Mouse (Mus musculus) stomach, embryonic 15.5 days (tissue): Measurements from ENCODE around the gene Slc22a4. TPM values are rescaled to one million over a fixed set of nuclear protein-coding genes. Genes with fewer than 3 reads are reported as not detected.

Experiments used
- ATAC-seq: fragments of 200-750 bp; cut with Nextera tagmentation; 2 replicates; pipeline ENCODE4 v1.8.0; 2017; ENCODE audit warnings: low read depth, moderate number of reproducible peaks, moderate TSS enrichment; ENCODE audit not compliant: insufficient read depth, low FRiP score
- H3K27ac ChIP-seq: fragments of 300-500 bp; sonication (generic); 2 replicates; pipeline ENCODE4 v1.5.1; 2015; ENCODE audit warnings: mild to moderate bottlenecking, inconsistent platforms
- H3K27me3 ChIP-seq: fragments of 300-500 bp; sonication (generic); replicated peaks from 2 replicates; pipeline ENCODE4 v1.6.1; 2015; ENCODE audit warnings: inconsistent platforms
- H3K36me3 ChIP-seq: fragments of 300-500 bp; sonication (generic); 2 replicates; pipeline ENCODE4 v1.6.1; 2015; ENCODE audit warnings: inconsistent platforms
- H3K4me1 ChIP-seq: fragments of 300-500 bp; sonication (generic); 2 replicates; pipeline ENCODE4 v1.6.1; 2015; ENCODE audit warnings: inconsistent platforms
- H3K4me2 ChIP-seq: fragments of 300-500 bp; sonication (generic); 2 replicates; pipeline ENCODE4 v1.6.1; 2015; ENCODE audit warnings: mild to moderate bottlenecking, inconsistent platforms
- H3K4me3 ChIP-seq: fragments of 300-500 bp; sonication (generic); replicated peaks from 2 replicates; pipeline ENCODE4 v1.5.1; 2015; ENCODE audit warnings: inconsistent platforms
- H3K9ac ChIP-seq: fragments of 300-500 bp; sonication (generic); 2 replicates; pipeline ENCODE4 v1.6.1; 2015; ENCODE audit warnings: inconsistent platforms
- H3K9me3 ChIP-seq: fragments of 300-500 bp; sonication (generic); 2 replicates; pipeline ENCODE4 v1.6.1; 2016; ENCODE audit warnings: inconsistent platforms
- WGBS: fragments of 180-500 bp; shearing (Covaris S2); methylation state at CpG from one replicate; pipeline ENCODE4 v1.1.7; 2015; 5-methylcytosine and 5-hydroxymethylcytosine counted together
- polyA plus RNA-seq: library from polyadenylated mRNA; unstranded; fragments of >200 nt; fragmentation: Nextera tagmentation; extraction: Ambion mirVana; gene quantifications from 2 replicates; pipeline ENCODE4 v1.2.1, GENCODE M21; 2015

Slc22a4 gene
- polyA plus RNA-seq, 1 experiment from 2014 or later, result 3.0 TPM

- Histone ChIP-seq H3K36me3 (no peaks in the 10 kb centered on the region), H3K9me3 (no peaks in the 10 kb centered on the region), H3K4me2 (no peak overlapping the region), H3K27me3 (no peaks in the 10 kb centered on the region), H3K4me1 (peaks cover 57% of the 10 kb centered on the region), H3K4me3 (no peak overlapping the region), H3K27ac (no peak overlapping the region), H3K9ac (no peak overlapping the region)
- 71% methylated on average over 12 of the region's 12 CpGs for WGBS
- no peak for ATAC-seq
These were observed 37.4 kb upstream of the Slc22a4 start for GRCm38 (mm10) chr11:54065106-54065914.

- H3K4me3 ChIP-seq, result no peak overlapping the region
- 66% methylated on average over 3 of the region's 3 CpGs for WGBS
- H3K36me3 ChIP-seq, result no peaks in the 10 kb centered on the region
- no peak overlapping the region for H3K4me2 ChIP-seq
- H3K9me3 ChIP-seq, result no peaks in the 10 kb centered on the region
- H3K27me3 ChIP-seq, result no peaks in the 10 kb centered on the region
- no peak overlapping the region for H3K9ac ChIP-seq
- H3K27ac ChIP-seq, result no peak overlapping the region
- H3K4me1 ChIP-seq, result peaks cover 65% of the 10 kb centered on the region
- no peak for ATAC-seq
These were observed 36.6 kb upstream of the Slc22a4 start for GRCm38 (mm10) chr11:54064412-54064978.

- H3K9ac ChIP-seq, result no peak overlapping the region
- 72% methylated on average over 10 of the region's 10 CpGs for WGBS
- no peak overlapping the region for H3K4me2 ChIP-seq
- H3K27me3 ChIP-seq, result no peaks in the 10 kb centered on the region
- ATAC-seq, result no peak
- peaks cover 69% of the 10 kb centered on the region for H3K4me1 ChIP-seq
- H3K36me3 ChIP-seq, result no peaks in the 10 kb centered on the region
- no peaks in the 10 kb centered on the region for H3K9me3 ChIP-seq
- no peak overlapping the region for H3K4me3 ChIP-seq
- 0 out of 2 replicates have a peak overlapping the region, but pooled peaks have one; percentile 9 for H3K27ac ChIP-seq
These were observed 35.5 kb upstream of the Slc22a4 start for GRCm38 (mm10) chr11:54063472-54063775.

- 60% methylated on average over 9 of the region's 9 CpGs for WGBS
- Histone ChIP-seq H3K9ac (no peak overlapping the region), H3K36me3 (no peaks in the 10 kb centered on the region), H3K4me2 (no peak overlapping the region), H3K4me1 (peaks cover 64% of the 10 kb centered on the region), H3K27ac (peak overlapping the region; percentile 36; the same call in 1 of the 2 replicates), H3K9me3 (no peaks in the 10 kb centered on the region), H3K27me3 (no peaks in the 10 kb centered on the region), H3K4me3 (no peak overlapping the region)
- no peak for ATAC-seq
These were observed 35.0 kb upstream of the Slc22a4 start for GRCm38 (mm10) chr11:54062753-54063471.

GRCm38 (mm10) chr11:54062086-54062752 lies 34.3 kb upstream of the Slc22a4 start:
- peak overlapping the region; percentile 36; the same call in 1 of the 2 replicates for H3K27ac ChIP-seq
- H3K9me3 ChIP-seq, result no peaks in the 10 kb centered on the region
- no peak overlapping the region for H3K4me2 ChIP-seq
- H3K4me3 ChIP-seq, result no peak overlapping the region
- H3K27me3 ChIP-seq, result no peaks in the 10 kb centered on the region
- peaks cover 57% of the 10 kb centered on the region for H3K4me1 ChIP-seq
- 56% methylated on average over 12 of the region's 12 CpGs for WGBS
- H3K36me3 ChIP-seq, result no peaks in the 10 kb centered on the region
- H3K9ac ChIP-seq, result no peak overlapping the region
- ATAC-seq, result no peak

GRCm38 (mm10) chr11:54060316-54060715 lies 32.4 kb upstream of the Slc22a4 start:
- Histone ChIP-seq H3K27me3 (no peaks in the 10 kb centered on the region), H3K27ac (peak overlapping the region; percentile 54), H3K9ac (no peak overlapping the region), H3K4me2 (no peak overlapping the region), H3K4me1 (peaks cover 39% of the 10 kb centered on the region), H3K36me3 (no peaks in the 10 kb centered on the region), H3K9me3 (no peaks in the 10 kb centered on the region), H3K4me3 (no peak overlapping the region)
- 21% methylated on average over 9 of the region's 9 CpGs for WGBS
- no peak for ATAC-seq

GRCm38 (mm10) chr11:54059526-54059925 lies 31.6 kb upstream of the Slc22a4 start:
- H3K27me3 ChIP-seq, result no peaks in the 10 kb centered on the region
- H3K36me3 ChIP-seq, result 0 out of 2 replicates have a peak, but pooled peaks cover 7% of the 10 kb centered on the region
- H3K4me1 ChIP-seq, result peaks cover 39% of the 10 kb centered on the region
- H3K4me3 ChIP-seq, result no peak overlapping the region
- no peak for ATAC-seq
- no peaks in the 10 kb centered on the region for H3K9me3 ChIP-seq
- H3K4me2 ChIP-seq, result no peak overlapping the region
- H3K9ac ChIP-seq, result no peak overlapping the region
- 24% methylated on average over 1 of the region's 1 CpGs for WGBS
- H3K27ac ChIP-seq, result 0 out of 2 replicates have a peak overlapping the region, but pooled peaks have one; percentile 54

- WGBS, result 47% methylated on average over 6 of the region's 6 CpGs
- Histone ChIP-seq H3K4me2 (no peak overlapping the region), H3K4me1 (peaks cover 39% of the 10 kb centered on the region), H3K9me3 (no peaks in the 10 kb centered on the region), H3K27ac (peak overlapping the region; percentile 51; the same call in 1 of the 2 replicates), H3K9ac (no peak overlapping the region), H3K36me3 (0 out of 2 replicates have a peak, but pooled peaks cover 7% of the 10 kb centered on the region), H3K27me3 (no peaks in the 10 kb centered on the region), H3K4me3 (no peak overlapping the region)
- no peak for ATAC-seq
These were observed 30.8 kb upstream of the Slc22a4 start for GRCm38 (mm10) chr11:54058643-54059042.

GRCm38 (mm10) chr11:54058056-54058617 lies 30.2 kb upstream of the Slc22a4 start:
- WGBS, result 53% methylated on average over 10 of the region's 10 CpGs
- no peak for ATAC-seq
- H3K9me3 ChIP-seq, result no peaks in the 10 kb centered on the region
- H3K9ac ChIP-seq, result no peak overlapping the region
- H3K4me2 ChIP-seq, result no peak overlapping the region
- 0 out of 2 replicates have a peak, but pooled peaks cover 7% of the 10 kb centered on the region for H3K36me3 ChIP-seq
- H3K4me3 ChIP-seq, result no peak overlapping the region
- H3K27me3 ChIP-seq, result no peaks in the 10 kb centered on the region
- no peak overlapping the region for H3K27ac ChIP-seq
- peaks cover 35% of the 10 kb centered on the region for H3K4me1 ChIP-seq

GRCm38 (mm10) chr11:54057428-54057827 lies 29.5 kb upstream of the Slc22a4 start:
- no peak for ATAC-seq
- Histone ChIP-seq H3K9ac (no peak overlapping the region), H3K27ac (no peak overlapping the region), H3K27me3 (no peaks in the 10 kb centered on the region), H3K9me3 (no peaks in the 10 kb centered on the region), H3K4me1 (peaks cover 28% of the 10 kb centered on the region), H3K4me2 (no peak overlapping the region), H3K4me3 (no peak overlapping the region), H3K36me3 (0 out of 2 replicates have a peak, but pooled peaks cover 7% of the 10 kb centered on the region)
- WGBS, result 37% methylated on average over 2 of the region's 2 CpGs

- 50% methylated on average over 8 of the region's 8 CpGs for WGBS
- no peak overlapping the region for H3K4me2 ChIP-seq
These were observed 28.2 kb upstream of the Slc22a4 start for GRCm38 (mm10) chr11:54056132-54056531.

More at GRCm38 (mm10) chr11:54056132-54056531, 28.2 kb upstream of the Slc22a4 start:
- Histone ChIP-seq H3K27me3 (no peaks in the 10 kb centered on the region), H3K4me1 (peaks cover 21% of the 10 kb centered on the region), H3K9ac (no peak overlapping the region), H3K36me3 (0 out of 2 replicates have a peak, but pooled peaks cover 7% of the 10 kb centered on the region), H3K9me3 (no peaks in the 10 kb centered on the region), H3K27ac (no peak overlapping the region), H3K4me3 (no peak overlapping the region)
- no peak for ATAC-seq
